Mouse (Mus musculus) liver, postnatal 0 days (tissue): ENCODE measurements around the gene Pttg1.

Source experiments
- CTCF ChIP-seq: sonication (generic); IDR thresholded peaks from 2 replicates; pipeline ENCODE4 v1.5.1; 2016; ENCODE audit warnings: antibody characterized with exemption, low read depth
- EP300 ChIP-seq: IDR thresholded peaks from 2 replicates; pipeline ENCODE4 v1.6.1; 2016; ENCODE audit warnings: antibody characterized with exemption, low read depth, mild to moderate bottlenecking

GRCm38 (mm10) chr11:43376598-43376997 lies 49.5 kb downstream of the Pttg1 start:
- TF ChIP-seq CTCF: no peak
- no peak for TF ChIP-seq EP300
